Mouse (Mus musculus) liver, embryonic 14.5 days (tissue): ENCODE measurements around the gene Gm10638. TPM values are rescaled to one million over a fixed set of nuclear protein-coding genes. Genes with fewer than 3 reads are reported as not detected.

Experiments
- ATAC-seq: fragments of 200-750 bp; cut with Nextera tagmentation; 2 replicates; pipeline ENCODE4 v1.8.0; 2017; ENCODE audit warnings: moderate number of reproducible peaks, mild to moderate bottlenecking, moderate library complexity; ENCODE audit not compliant: insufficient read depth
- DNase-seq, 3 experiments: peaks; one replicate each; pipeline ENCODE4 v3.0.0-alpha.2; 2012 to 2013; ENCODE audit warnings: low read depth in 3 of 3, low spot score in 3 of 3
- H3K27ac ChIP-seq: fragments of 300-500 bp; sonication (generic); 2 replicates; pipeline ENCODE4 v1.5.1; 2014; ENCODE audit warnings: moderate library complexity, mild to moderate bottlenecking, control low read depth, inconsistent platforms
- H3K27me3 ChIP-seq: fragments of 300-500 bp; sonication (generic); 2 replicates; pipeline ENCODE4 v1.6.1; 2014; ENCODE audit warnings: mild to moderate bottlenecking, low read length, moderate library complexity; ENCODE audit not compliant: control insufficient read depth, insufficient read depth
- H3K36me3 ChIP-seq: fragments of 300-500 bp; sonication (generic); replicated peaks from 2 replicates; pipeline ENCODE4 v1.6.1; 2014; ENCODE audit warnings: low read depth; ENCODE audit not compliant: control insufficient read depth, insufficient read depth
- H3K4me1 ChIP-seq, 2 experiments: fragments of 200-500 bp in 1 of 2; fragments of 300-500 bp in 1 of 2; sonication (generic) in 1 of 2; replicated peaks; 2 replicates each; pipeline ENCODE4 v1.6.1; 2012 to 2014; ENCODE audit warnings: antibody characterized with exemption in 1 of 2, inconsistent platforms in 1 of 2, low read length in 1 of 2; ENCODE audit not compliant: control insufficient read depth in 2 of 2, insufficient read depth in 2 of 2
- H3K4me2 ChIP-seq: fragments of 300-500 bp; sonication (generic); 2 replicates; pipeline ENCODE4 v1.6.1; 2014; ENCODE audit warnings: low read depth, mild to moderate bottlenecking, control low read depth, moderate library complexity
- H3K4me3 ChIP-seq, 2 experiments: fragments of 200-500 bp in 1 of 2; fragments of 300-500 bp in 1 of 2; sonication (generic) in 1 of 2; 2 replicates each; pipeline ENCODE4 v1.5.1; 2012 to 2014; ENCODE audit warnings: low read depth in 2 of 2, low read length in 2 of 2, mild to moderate bottlenecking in 2 of 2, control low read depth in 1 of 2, inconsistent platforms in 1 of 2, moderate library complexity in 1 of 2; ENCODE audit not compliant: insufficient read depth in 1 of 2
- H3K9ac ChIP-seq: fragments of 300-500 bp; sonication (generic); replicated peaks from 2 replicates; pipeline ENCODE4 v1.6.1; 2014; ENCODE audit warnings: mild to moderate bottlenecking, control low read depth, moderate library complexity
- H3K9me3 ChIP-seq: fragments of 300-500 bp; sonication (generic); 2 replicates; pipeline ENCODE4 v1.6.1; 2016; ENCODE audit warnings: low read length, mixed read lengths; ENCODE audit not compliant: control insufficient read depth
- CTCF ChIP-seq: IDR thresholded peaks from 2 replicates; pipeline ENCODE4 v1.5.1; 2016; ENCODE audit warnings: antibody characterized with exemption, low read depth, control low read depth
- EP300 ChIP-seq: IDR thresholded peaks from 2 replicates; pipeline ENCODE4 v1.6.1; 2016; ENCODE audit warnings: antibody characterized with exemption, low read depth
- WGBS: fragments of 180-500 bp; shearing (Covaris S2); extraction: QIAGEN DNeasy Blood & Tissue Kit; methylation state at CpG from one replicate; pipeline ENCODE4 v1.1.7; 2014; ENCODE audit not compliant: insufficient replicate concordance; 5-methylcytosine and 5-hydroxymethylcytosine counted together
- polyA plus RNA-seq, 2 experiments: library from polyadenylated mRNA; depleted of rRNA in 1 of 2; stranded (reverse) in 1 of 2; unstranded in 1 of 2; fragments of >200 nt; fragmentation: Nextera tagmentation in 1 of 2; extraction: Ambion mirVana in 1 of 2; gene quantifications; 2 replicates each; pipeline versions ENCODE4 v1.2.1 to v1.2.3; 2012 to 2014

Gene Gm10638
- polyA plus RNA-seq, 2 experiments, result 0.33 to 1.1 TPM

DNA sequence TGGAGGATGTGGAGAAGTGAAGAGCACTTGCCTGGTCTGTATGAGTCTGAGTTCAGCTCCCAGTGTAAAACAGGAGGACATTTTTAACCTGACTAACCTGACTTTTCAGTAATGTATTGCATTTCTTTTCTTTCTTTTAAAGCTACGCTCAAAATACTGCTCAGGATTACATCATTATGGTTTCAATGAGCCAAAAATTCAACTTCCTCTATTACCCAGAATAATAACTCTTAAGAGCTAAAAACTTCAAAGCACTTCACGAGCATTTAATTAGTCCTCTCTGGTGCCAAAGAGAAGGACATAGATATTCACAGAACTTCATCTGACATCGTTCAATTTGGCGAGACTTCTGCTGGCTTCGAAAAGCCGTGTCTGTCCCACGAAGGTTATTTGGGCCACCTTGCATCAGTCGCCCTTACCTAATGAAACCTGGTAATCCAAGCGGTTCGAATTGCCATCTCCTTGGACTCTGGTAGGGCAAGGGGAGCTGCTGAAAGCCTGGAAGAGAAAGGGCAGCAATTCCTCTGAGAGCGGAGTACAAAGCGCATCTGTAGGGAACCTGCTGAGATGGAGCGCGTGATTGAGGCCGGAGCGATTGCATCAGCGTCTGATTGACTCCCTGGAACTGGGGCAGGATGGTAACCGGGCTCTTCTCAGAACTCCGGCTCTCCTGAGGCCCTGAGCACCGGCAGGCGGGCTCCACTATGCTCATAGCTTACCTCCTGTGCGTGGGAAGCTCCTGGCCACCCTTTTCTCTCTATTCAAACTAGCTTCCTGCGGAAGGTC lies 11.6 kb downstream of the Gm10638 start:
- H3K4me2 ChIP-seq, result peak overlapping the region; percentile 6; the same call in 1 of the 2 replicates

DNA sequence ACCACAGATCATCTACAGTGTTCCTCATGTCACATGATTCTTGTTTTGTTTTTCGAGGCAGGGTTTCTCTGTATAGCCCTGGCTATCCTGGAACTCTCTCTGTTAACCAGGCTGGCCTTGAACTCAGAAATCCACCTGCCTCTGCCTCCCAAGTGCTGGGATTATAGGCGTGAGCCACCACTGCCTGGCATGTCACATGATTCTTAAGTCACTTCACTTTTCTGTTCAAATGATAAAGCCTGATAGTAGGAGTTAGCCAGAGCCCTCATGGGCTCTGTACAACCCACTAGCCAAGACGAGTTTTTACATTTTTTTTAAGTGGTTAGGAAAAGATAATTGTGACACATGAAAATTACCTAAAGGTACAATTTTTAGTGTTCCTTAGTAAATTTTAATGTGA lies 13.2 kb downstream of the Gm10638 start:
- Histone ChIP-seq H3K27ac (peak overlapping the region; percentile 53), H3K4me1 (peaks cover 13 to 18% of the 10 kb centered on the region in 2 experiments), H3K27me3 (no peaks in the 10 kb centered on the region; the same call in none of the 2 replicates), H3K36me3 (no peaks in the 10 kb centered on the region), H3K9ac (no peak overlapping the region), H3K4me2 (no peak overlapping the region), H3K9me3 (no peaks in the 10 kb centered on the region), H3K4me3 (no peak overlapping the region)
- TF ChIP-seq CTCF (no peak), EP300 (no peak)
- ATAC-seq (peak; percentile 76), DNase-seq (no peak)
- 29% methylated on average over 3 of the region's 3 CpGs for WGBS

More for the DNA sequence above, 11.6 kb downstream of the Gm10638 start:
- WGBS, result 34% methylated on average over 23 of the region's 23 CpGs
- H3K9me3 ChIP-seq, result no peaks in the 10 kb centered on the region
- no peaks in the 10 kb centered on the region for H3K36me3 ChIP-seq
- no peak for TF ChIP-seq EP300
- ATAC-seq (no peak), DNase-seq (no peak)
- H3K4me1 ChIP-seq, result peaks cover 13 to 18% of the 10 kb centered on the region in 2 experiments
- H3K27ac ChIP-seq, result no peak overlapping the region
- H3K4me3 ChIP-seq, result no peak overlapping the region
- no peaks in the 10 kb centered on the region; the same call in 1 of the 2 replicates for H3K27me3 ChIP-seq
- H3K9ac ChIP-seq, result no peak overlapping the region

DNA sequence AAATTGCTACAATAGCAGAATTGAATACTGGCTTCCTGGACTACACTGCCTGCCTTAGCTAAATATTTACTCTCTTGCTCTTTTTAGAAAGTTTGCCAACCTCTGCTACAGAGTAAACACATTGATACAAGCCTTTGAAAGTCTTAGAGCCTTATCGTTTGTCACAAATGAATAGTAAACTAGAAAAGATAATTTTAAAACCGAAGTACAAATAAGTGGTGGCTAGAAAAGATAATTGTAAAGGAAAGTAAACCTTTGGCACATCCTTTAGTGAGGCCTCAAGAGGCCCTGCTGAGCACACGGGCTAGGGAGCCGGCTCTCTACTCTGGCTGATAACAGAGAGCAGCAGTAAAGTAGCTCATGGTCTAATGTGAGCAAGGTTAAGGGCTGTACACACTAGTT lies 13.6 kb downstream of the Gm10638 start:
- Histone ChIP-seq H3K9me3 (no peaks in the 10 kb centered on the region), H3K4me2 (no peak overlapping the region), H3K27ac (peak overlapping the region; percentile 53), H3K4me1 (peaks cover 13 to 18% of the 10 kb centered on the region in 2 experiments), H3K9ac (no peak overlapping the region), H3K27me3 (no peaks in the 10 kb centered on the region; the same call in none of the 2 replicates), H3K36me3 (no peaks in the 10 kb centered on the region), H3K4me3 (no peak overlapping the region)
- TF ChIP-seq CTCF (no peak), EP300 (peak; percentile 45)
- DNase-seq, result peak in 2 of 3 experiments; percentile 16 to 34
- WGBS, result 6% methylated on average over 4 of the region's 4 CpGs
- peak; percentile 90 for ATAC-seq

DNA sequence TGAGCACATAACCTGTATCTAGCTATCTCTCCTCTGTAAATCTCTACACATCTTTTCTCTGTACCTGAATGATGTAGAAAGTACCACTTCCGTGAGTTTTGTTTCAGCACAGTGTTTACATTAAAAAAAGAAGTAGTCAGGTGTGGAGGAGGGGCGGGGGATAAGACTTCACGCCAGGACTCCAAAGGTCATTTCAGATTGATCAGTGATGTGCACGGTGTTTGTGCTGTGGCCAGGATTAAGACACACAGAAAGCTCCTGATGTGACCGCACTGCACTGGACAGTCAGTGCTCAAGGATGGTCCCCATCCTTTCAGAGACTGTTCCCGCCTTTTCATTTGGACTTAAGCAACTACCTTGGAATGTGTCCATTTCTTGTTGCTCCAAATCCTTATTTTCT lies 15.2 kb downstream of the Gm10638 start:
- WGBS, result 65% methylated on average over 6 of the region's 6 CpGs
- no peak overlapping the region for H3K27ac ChIP-seq

DNA sequence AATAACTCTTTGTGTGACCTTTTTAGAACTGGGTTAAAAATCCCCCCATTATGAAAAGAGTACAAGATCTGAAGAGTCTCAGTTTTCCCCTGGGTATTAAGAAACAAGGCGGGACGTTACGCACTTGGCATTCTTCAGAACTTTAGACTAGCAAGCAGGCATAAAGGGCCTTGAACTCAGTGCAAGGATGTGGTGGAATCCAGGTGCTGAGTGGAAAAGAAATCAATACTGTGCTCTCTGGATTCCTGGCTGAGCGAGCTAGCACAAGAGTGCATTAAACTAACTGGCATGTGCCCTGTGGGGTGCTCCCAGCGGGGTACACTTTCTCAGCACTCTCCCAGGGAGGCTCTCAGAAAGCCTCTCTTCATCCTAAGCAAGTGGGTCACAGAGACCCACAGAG lies 17.3 kb downstream of the Gm10638 start:
- ATAC-seq (no peak), DNase-seq (no peak)
- no peaks in the 10 kb centered on the region; the same call in none of the 2 replicates for H3K27me3 ChIP-seq
- 67% methylated on average over 5 of the region's 5 CpGs for WGBS
- no peak overlapping the region for H3K4me2 ChIP-seq
- no peaks in the 10 kb centered on the region for H3K36me3 ChIP-seq
- no peaks in the 10 kb centered on the region for H3K9me3 ChIP-seq
- H3K27ac ChIP-seq, result no peak overlapping the region
- TF ChIP-seq CTCF (no peak), EP300 (no peak)
- peaks cover 26 to 29% of the 10 kb centered on the region in 2 experiments for H3K4me1 ChIP-seq
- H3K4me3 ChIP-seq, result no peak overlapping the region
- H3K9ac ChIP-seq, result no peak overlapping the region

More for the DNA sequence above, 15.2 kb downstream of the Gm10638 start:
- H3K27me3 ChIP-seq, result no peaks in the 10 kb centered on the region; the same call in none of the 2 replicates
- peaks cover 26 to 30% of the 10 kb centered on the region in 2 experiments for H3K4me1 ChIP-seq
- no peaks in the 10 kb centered on the region for H3K9me3 ChIP-seq
- no peak overlapping the region for H3K9ac ChIP-seq
- TF ChIP-seq CTCF, result no peak
- TF ChIP-seq EP300, result no peak
- H3K36me3 ChIP-seq, result no peaks in the 10 kb centered on the region
- no peak for ATAC-seq
- H3K4me2 ChIP-seq, result no peak overlapping the region
- DNase-seq, result no peak
- no peak overlapping the region for H3K4me3 ChIP-seq
